Mouse (Mus musculus) limb, embryonic 14.5 days (tissue): ENCODE results near the gene Thumpd3. TPM values are rescaled to one million over a fixed set of nuclear protein-coding genes. Genes with fewer than 3 reads are reported as not detected.

Source experiments
- ATAC-seq: fragments of 200-750 bp; cut with Nextera tagmentation; 2 replicates; pipeline ENCODE4 v1.8.0; 2017; ENCODE audit warnings: low read depth, moderate number of reproducible peaks, moderate TSS enrichment; ENCODE audit not compliant: low FRiP score
- DNase-seq: peaks from one replicate; pipeline ENCODE4 v3.0.0-alpha.2; 2015; ENCODE audit warnings: low spot score
- H3K27ac ChIP-seq: fragments of 300-500 bp; sonication (generic); replicated peaks from 2 replicates; pipeline ENCODE4 v1.5.1; 2014; ENCODE audit warnings: low read depth, mild to moderate bottlenecking, low read length, moderate library complexity, mixed read lengths
- H3K27me3 ChIP-seq: fragments of 300-500 bp; sonication (generic); 2 replicates; pipeline ENCODE4 v1.6.1; 2014; ENCODE audit warnings: low read length, mixed read lengths; ENCODE audit not compliant: control insufficient read depth, insufficient read depth
- H3K36me3 ChIP-seq: fragments of 300-500 bp; sonication (generic); 2 replicates; pipeline ENCODE4 v1.6.1; 2014; ENCODE audit warnings: mild to moderate bottlenecking, low read length, moderate library complexity, mixed read lengths; ENCODE audit not compliant: control insufficient read depth, insufficient read depth
- H3K4me1 ChIP-seq: fragments of 300-500 bp; sonication (generic); 2 replicates; pipeline ENCODE4 v1.6.1; 2014; ENCODE audit warnings: antibody characterized with exemption, low read length, mixed read lengths; ENCODE audit not compliant: control insufficient read depth, insufficient read depth
- H3K4me2 ChIP-seq: fragments of 300-500 bp; sonication (generic); replicated peaks from 2 replicates; pipeline ENCODE4 v1.6.1; 2014; ENCODE audit warnings: low read depth, mild to moderate bottlenecking, low read length, moderate library complexity; ENCODE audit not compliant: severe bottlenecking
- H3K4me3 ChIP-seq: fragments of 300-500 bp; sonication (generic); replicated peaks from 2 replicates; pipeline ENCODE4 v1.5.1; 2014; ENCODE audit warnings: low read length
- H3K9ac ChIP-seq: fragments of 300-500 bp; sonication (generic); 2 replicates; pipeline ENCODE4 v1.6.1; 2014; ENCODE audit warnings: mild to moderate bottlenecking, low read depth, low read length, moderate library complexity; ENCODE audit not compliant: severe bottlenecking
- H3K9me3 ChIP-seq: fragments of 300-500 bp; sonication (generic); 2 replicates; pipeline ENCODE4 v1.6.1; 2016; ENCODE audit warnings: low read length; ENCODE audit not compliant: control insufficient read depth
- POLR2A ChIP-seq: fragments of 200-500 bp; IDR thresholded peaks from 2 replicates; pipeline ENCODE4 v1.8.0; 2012; ENCODE audit warnings: inconsistent platforms, mild to moderate bottlenecking, moderate library complexity, borderline replicate concordance; ENCODE audit not compliant: insufficient read depth, insufficient read length; ENCODE audit errors: extremely low read depth
- WGBS: fragments of 180-500 bp; shearing (Covaris S2); extraction: QIAGEN DNeasy Blood & Tissue Kit; methylation state at CpG from one replicate; pipeline ENCODE4 v1.1.7; 2014; 5-methylcytosine and 5-hydroxymethylcytosine counted together
- polyA plus RNA-seq, 2 experiments: library from polyadenylated mRNA; depleted of rRNA in 1 of 2; stranded (reverse) in 1 of 2; unstranded in 1 of 2; fragments of >200 nt; fragmentation: Nextera tagmentation in 1 of 2; extraction: Ambion mirVana in 1 of 2; gene quantifications; 2 replicates each; pipeline versions ENCODE4 v1.2.1 to v1.2.3; 2012 to 2014

The Thumpd3 gene
- polyA plus RNA-seq, 2 experiments = 25.1 to 36.7 TPM

GRCm38 (mm10) chr6:113047016-113047746 is 1.2 kb downstream of the Thumpd3 start:
- H3K9ac ChIP-seq = peak overlapping the region; percentile 82; the same call in 1 of the 2 replicates
- peak overlapping the region; percentile 79 for H3K4me3 ChIP-seq
- no peaks in the 10 kb centered on the region for H3K27me3 ChIP-seq
- H3K27ac ChIP-seq = peak overlapping the region; percentile 85; the same call in 1 of the 2 replicates
- H3K36me3 ChIP-seq = peaks cover 29% of the 10 kb centered on the region
- H3K4me2 ChIP-seq = peak overlapping the region; percentile 93
- peaks cover 7% of the 10 kb centered on the region for H3K4me1 ChIP-seq
- H3K9me3 ChIP-seq = no peaks in the 10 kb centered on the region
- WGBS = 65% methylated on average over 15 of the region's 15 CpGs
- no peak for TF ChIP-seq POLR2A
- ATAC-seq = no peak
- no peak for DNase-seq

GRCm38 (mm10) chr6:113048371-113048770 is 2.3 kb downstream of the Thumpd3 start:
- Histone ChIP-seq H3K27me3 (no peaks in the 10 kb centered on the region), H3K27ac (no peak overlapping the region), H3K36me3 (peaks cover 35% of the 10 kb centered on the region), H3K9me3 (no peaks in the 10 kb centered on the region), H3K4me2 (no peak overlapping the region), H3K9ac (no peak overlapping the region), H3K4me1 (peaks cover 7% of the 10 kb centered on the region), H3K4me3 (no peak overlapping the region)
- DNase-seq (no peak), ATAC-seq (no peak)
- 95% methylated on average over 2 of the region's 2 CpGs for WGBS
- TF ChIP-seq POLR2A = no peak

- ATAC-seq = no peak
- H3K27me3 ChIP-seq = no peaks in the 10 kb centered on the region
- H3K9me3 ChIP-seq = no peaks in the 10 kb centered on the region
- TF ChIP-seq POLR2A = no peak
- H3K9ac ChIP-seq = no peak overlapping the region
- H3K4me2 ChIP-seq = no peak overlapping the region
- no peak overlapping the region for H3K4me3 ChIP-seq
- H3K4me1 ChIP-seq = peaks cover 7% of the 10 kb centered on the region
- H3K36me3 ChIP-seq = peaks cover 38% of the 10 kb centered on the region
- H3K27ac ChIP-seq = no peak overlapping the region
- DNase-seq = no peak
- 90% methylated on average over 3 of the region's 3 CpGs for WGBS
Measured at GRCm38 (mm10) chr6:113049159-113049558, 3.1 kb downstream of the Thumpd3 start.

DNA sequence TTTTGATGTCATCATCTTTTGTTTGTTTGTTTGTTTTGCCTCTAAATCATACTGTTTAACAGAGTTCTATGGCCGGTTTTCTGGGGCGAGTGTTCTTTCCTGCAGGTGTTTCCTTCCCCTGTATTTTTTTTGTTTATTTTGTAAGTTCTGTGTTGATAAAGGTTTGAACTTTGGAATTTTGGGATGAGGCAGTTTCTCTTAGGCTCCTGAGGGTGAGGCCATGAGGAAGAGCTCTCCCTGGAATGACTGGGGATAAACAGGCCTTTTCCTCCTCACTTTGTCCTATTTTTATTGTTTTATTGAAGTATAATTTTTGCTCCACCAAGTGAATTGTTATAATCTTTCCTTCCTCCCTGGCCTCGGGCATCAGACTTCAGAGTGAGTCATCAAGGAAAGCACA is 6.9 kb downstream of the Thumpd3 start:
- TF ChIP-seq POLR2A = no peak
- Histone ChIP-seq H3K27me3 (no peaks in the 10 kb centered on the region), H3K9me3 (no peaks in the 10 kb centered on the region), H3K9ac (no peak overlapping the region), H3K4me3 (no peak overlapping the region), H3K36me3 (peaks cover 71% of the 10 kb centered on the region), H3K4me1 (no peaks in the 10 kb centered on the region), H3K4me2 (no peak overlapping the region), H3K27ac (no peak overlapping the region)
- DNase-seq (no peak), ATAC-seq (no peak)
- WGBS = 80% methylated on average over 3 of the region's 3 CpGs

- no peaks in the 10 kb centered on the region for H3K9me3 ChIP-seq
- H3K4me3 ChIP-seq = no peak overlapping the region
- H3K27ac ChIP-seq = no peak overlapping the region
- peaks cover 74% of the 10 kb centered on the region for H3K36me3 ChIP-seq
- no peak overlapping the region for H3K9ac ChIP-seq
- TF ChIP-seq POLR2A = no peak
- no peak for ATAC-seq
- H3K27me3 ChIP-seq = no peaks in the 10 kb centered on the region
- H3K4me2 ChIP-seq = no peak overlapping the region
- WGBS = 84% methylated on average over 6 of the region's 6 CpGs
- no peak for DNase-seq
- no peaks in the 10 kb centered on the region for H3K4me1 ChIP-seq
Measured at GRCm38 (mm10) chr6:113054552-113055107, 8.6 kb downstream of the Thumpd3 start.
